Mouse (Mus musculus) small intestine, adult 2 months (tissue): ENCODE results near the gene Ndufs7. TPM values are rescaled to one million over a fixed set of nuclear protein-coding genes. Genes with fewer than 3 reads are reported as not detected.
A peak's percentile ranks its signal among the peaks of the same experiment; 100 is the strongest.
"Not testable (repeated sequence)": the region's sequence is repeated elsewhere in the genome, so short reads cannot be mapped to it uniquely, and the experiment has no call there.

Experiments
- H3K27ac ChIP-seq: fragments of 200-500 bp; 2 replicates; pipeline ENCODE4 v1.5.1; 2012; ENCODE audit warnings: low read depth, low read length, control low read depth, inconsistent platforms; ENCODE audit not compliant: insufficient read depth
- H3K27me3 ChIP-seq: fragments of 200-500 bp; 2 replicates; pipeline ENCODE4 v1.6.1; 2012; ENCODE audit warnings: mild to moderate bottlenecking, moderate library complexity, low read length, inconsistent platforms; ENCODE audit not compliant: control insufficient read depth, insufficient read depth
- H3K36me3 ChIP-seq: fragments of 200-500 bp; 2 replicates; pipeline ENCODE4 v1.6.1; 2012; ENCODE audit warnings: mild to moderate bottlenecking, low read length, control low read depth, inconsistent platforms; ENCODE audit not compliant: control insufficient read depth, insufficient read depth
- H3K4me1 ChIP-seq: fragments of 200-500 bp; 2 replicates; pipeline ENCODE4 v1.6.1; 2012; ENCODE audit warnings: low read length, inconsistent platforms, mixed read lengths; ENCODE audit not compliant: control insufficient read depth, insufficient read depth, insufficient read length
- H3K4me3 ChIP-seq: fragments of 200-500 bp; 2 replicates; pipeline ENCODE4 v1.5.1; 2012; ENCODE audit warnings: low read depth, mild to moderate bottlenecking, control low read depth, inconsistent platforms, low read length, moderate library complexity
- CTCF ChIP-seq: fragments of 200-500 bp; IDR thresholded peaks from 2 replicates; pipeline ENCODE4 v1.5.1; 2012; ENCODE audit warnings: low read depth, mild to moderate bottlenecking, control low read depth, inconsistent platforms, low read length, moderate library complexity, mixed read lengths; ENCODE audit not compliant: insufficient replicate concordance, insufficient read length; ENCODE audit errors: extremely low read depth
- POLR2A ChIP-seq: fragments of 200-500 bp; IDR thresholded peaks from 2 replicates; pipeline ENCODE4 v1.6.1; 2012; ENCODE audit warnings: low read depth, mild to moderate bottlenecking, control low read depth, inconsistent platforms, low read length, moderate library complexity
- WGBS: fragments of 180-500 bp; shearing (Covaris S2); methylation state at CpG from one replicate; pipeline ENCODE4 v1.1.7; 2018; 5-methylcytosine and 5-hydroxymethylcytosine counted together
- polyA plus RNA-seq: library from polyadenylated mRNA; depleted of rRNA; stranded (reverse); fragments of >200 nt; gene quantifications from 2 replicates; pipeline ENCODE4 v1.2.3, GENCODE M21; 2012

Gene Ndufs7
- polyA plus RNA-seq, 1 experiment = 1,176 TPM

GRCm38 (mm10) chr10:80208841-80209371 lies 40.0 kb upstream of the Ndufs7 start:
- WGBS = 44% methylated on average over 24 of the region's 24 CpGs
- no peak for TF ChIP-seq POLR2A
- TF ChIP-seq CTCF = no peak
- H3K4me3 ChIP-seq = no peak overlapping the region
- H3K36me3 ChIP-seq = no peaks in the 10 kb centered on the region
- H3K27me3 ChIP-seq = no peaks in the 10 kb centered on the region
- no peak overlapping the region for H3K27ac ChIP-seq
- no peaks in the 10 kb centered on the region for H3K4me1 ChIP-seq

GRCm38 (mm10) chr10:80211547-80212103 lies 37.3 kb upstream of the Ndufs7 start:
- H3K4me3 ChIP-seq, H3K27ac ChIP-seq, H3K4me1 ChIP-seq, H3K36me3 ChIP-seq, H3K27me3 ChIP-seq: not testable (repeated sequence)
- WGBS = 70% methylated on average over 7 of the region's 7 CpGs

- Histone ChIP-seq H3K27ac (no peak overlapping the region), H3K36me3 (no peaks in the 10 kb centered on the region), H3K4me3 (no peak overlapping the region), H3K4me1 (no peaks in the 10 kb centered on the region), H3K27me3 (no peaks in the 10 kb centered on the region)
- 53% methylated on average over 16 of the region's 16 CpGs for WGBS
- no peak for TF ChIP-seq CTCF
- TF ChIP-seq POLR2A = no peak
Observed at GRCm38 (mm10) chr10:80215048-80215772, 33.7 kb upstream of the Ndufs7 start.

- H3K4me1 ChIP-seq = no peaks in the 10 kb centered on the region
- no peak for TF ChIP-seq POLR2A
- TF ChIP-seq CTCF = no peak
- no peak overlapping the region for H3K27ac ChIP-seq
- H3K36me3 ChIP-seq = no peaks in the 10 kb centered on the region
- H3K27me3 ChIP-seq = no peaks in the 10 kb centered on the region
- H3K4me3 ChIP-seq = no peak overlapping the region
- 58% methylated on average over 9 of the region's 9 CpGs for WGBS
Observed at GRCm38 (mm10) chr10:80220676-80221075, 28.2 kb upstream of the Ndufs7 start.

- not testable (repeated sequence) for H3K4me1 ChIP-seq, H3K4me3 ChIP-seq, H3K36me3 ChIP-seq, H3K27ac ChIP-seq, H3K27me3 ChIP-seq
- 47% methylated on average over 2 of the region's 2 CpGs for WGBS
Observed at GRCm38 (mm10) chr10:80223137-80223536, 25.8 kb upstream of the Ndufs7 start.

- Histone ChIP-seq H3K4me1 (peaks cover 9% of the 10 kb centered on the region), H3K4me3 (peak overlapping the region; percentile 83), H3K36me3 (peaks cover 13% of the 10 kb centered on the region), H3K27me3 (no peaks in the 10 kb centered on the region), H3K27ac (peak overlapping the region; percentile 74)
- 1% methylated on average over 14 of the region's 14 CpGs for WGBS
- TF ChIP-seq CTCF (no peak), POLR2A (peak; percentile 50; the same call in 1 of the 2 replicates)
Observed at GRCm38 (mm10) chr10:80226071-80226415, 22.9 kb upstream of the Ndufs7 start.

GRCm38 (mm10) chr10:80226416-80227165 lies 22.3 kb upstream of the Ndufs7 start, which contains the start of gene Mum1:
Gene Mum1, plus strand, starts transcription at chr10:80226434.
- Histone ChIP-seq H3K27ac (peak within 1 kb of the TSS; percentile 74), H3K4me3 (peak within 1 kb of the TSS; percentile 83), H3K27me3 (no peaks in the 10 kb centered on the region), H3K4me1 (peaks cover 9% of the 10 kb centered on the region), H3K36me3 (peaks cover 16% of the 10 kb centered on the region)
- WGBS = under 1% methylated on average over 74 of the region's 75 CpGs
- TF ChIP-seq POLR2A = no peak; the same call in none of the 2 replicates
- TF ChIP-seq CTCF = peak; percentile 38; the same call in 1 of the 2 replicates
